Mouse (Mus musculus): Measurements from ENCODE around the gene Htr6. TPM values are rescaled to one million over a fixed set of nuclear protein-coding genes. Genes with fewer than 3 reads are reported as not detected.

The Htr6 gene
- polyA plus RNA-seq, 1 experiment from 2014 or later = 0.30 TPM

DNA sequence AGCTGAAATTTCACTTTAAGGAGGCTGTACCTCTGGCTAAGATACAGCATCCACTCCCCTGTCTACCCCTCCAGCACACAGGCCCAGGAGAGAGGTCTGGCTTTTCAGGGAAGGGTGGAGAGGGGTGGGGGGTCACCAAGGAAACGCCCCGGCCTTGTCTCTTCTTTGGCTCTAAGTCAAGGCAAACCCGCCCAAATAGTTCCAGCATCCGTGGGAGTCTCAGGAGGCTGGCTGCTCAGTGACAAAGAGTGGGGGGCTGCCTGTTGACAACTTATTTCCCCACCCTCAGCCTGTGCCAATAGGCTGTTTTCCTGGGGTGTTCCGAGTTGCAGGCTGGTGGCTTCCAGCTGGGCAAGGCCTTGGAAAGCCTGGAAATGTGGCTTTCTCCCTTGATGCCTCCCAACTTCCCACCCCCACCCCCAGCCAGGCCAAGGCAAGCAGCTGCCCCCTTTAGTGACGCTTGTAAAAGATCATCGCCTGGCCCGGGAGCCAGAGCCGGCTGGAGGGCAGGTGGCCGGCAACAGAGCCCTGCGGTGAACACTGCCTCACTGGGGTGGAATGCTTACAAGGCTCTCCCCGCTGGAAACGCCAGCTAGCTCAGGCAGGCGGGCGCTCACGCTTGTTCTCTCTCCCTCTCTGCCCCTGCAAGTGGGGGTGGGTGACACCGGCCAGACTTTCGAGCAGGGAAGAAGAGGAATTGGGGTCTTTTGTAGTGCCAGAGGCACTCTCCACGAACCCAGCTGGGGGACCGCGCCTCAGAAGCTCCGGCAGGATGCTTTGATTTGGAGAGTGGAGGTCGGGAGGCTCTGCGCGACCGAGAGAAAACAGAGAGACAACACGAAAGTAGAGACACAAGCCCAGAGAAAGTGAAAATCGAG, 16.3 kb upstream of the Htr6 start:
- Histone ChIP-seq H3K4me1 (ENCODE audit: control insufficient read depth, insufficient read depth, low read length) (peaks cover 7% of the 10 kb centered on the region; the same call in 1 of the 2 replicates), H3K27ac (ENCODE audit: low read depth, low read length) (no peak overlapping the region), H3K36me3 (ENCODE audit: control insufficient read depth, insufficient read depth, low read length) (no peaks in the 10 kb centered on the region), H3K9ac (ENCODE audit: low read length) (peak overlapping the region; percentile 62), H3K4me2 (ENCODE audit: low read length) (peak overlapping the region; percentile 85), H3K4me3 (ENCODE audit: low read depth, low read length) (peak overlapping the region; percentile 48), H3K27me3 (replicated peaks; ENCODE audit: control insufficient read depth, insufficient read depth, low read length) (peaks cover 27% of the 10 kb centered on the region), H3K9me3 (replicated peaks; ENCODE audit: control insufficient read depth, low read length) (no peaks in the 10 kb centered on the region)
- ATAC-seq = peak; percentile 22
- 2% methylated on average over 28 of the region's 28 CpGs for WGBS
- peak; percentile 47 for DNase-seq (ENCODE audit: low spot score)

DNA sequence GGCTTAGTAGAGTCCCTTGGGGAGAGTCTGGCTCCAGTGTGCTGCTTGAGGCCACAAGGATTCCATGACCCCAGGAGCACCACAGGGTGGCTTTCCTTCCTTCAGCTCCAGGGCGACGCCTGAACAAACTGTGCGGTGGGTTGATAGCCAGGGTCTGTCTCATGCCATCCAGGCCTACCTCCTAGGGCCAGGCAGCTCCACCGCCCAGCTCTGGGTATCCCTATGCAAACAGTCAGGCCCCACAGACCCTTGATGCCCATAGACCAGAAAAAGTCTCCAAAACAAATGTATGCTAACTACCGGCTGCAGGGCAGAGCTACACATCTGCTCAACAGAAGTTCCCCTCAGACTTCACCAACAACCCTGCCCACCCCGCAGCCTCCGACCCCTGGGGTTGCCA, 15.7 kb upstream of the Htr6 start:
- Histone ChIP-seq H3K4me1 (ENCODE audit: control insufficient read depth, insufficient read depth, low read length) (peaks cover 7% of the 10 kb centered on the region; the same call in 1 of the 2 replicates), H3K4me2 (ENCODE audit: low read length) (no peak overlapping the region), H3K9ac (ENCODE audit: low read length) (no peak overlapping the region), H3K36me3 (ENCODE audit: control insufficient read depth, insufficient read depth, low read length) (no peaks in the 10 kb centered on the region), H3K27me3 (replicated peaks; ENCODE audit: control insufficient read depth, insufficient read depth, low read length) (peaks cover 27% of the 10 kb centered on the region), H3K9me3 (replicated peaks; ENCODE audit: control insufficient read depth, low read length) (no peaks in the 10 kb centered on the region), H3K27ac (ENCODE audit: low read depth, low read length) (no peak overlapping the region), H3K4me3 (ENCODE audit: low read depth, low read length) (no peak overlapping the region)
- no peak for DNase-seq (ENCODE audit: low spot score)
- 33% methylated on average over 7 of the region's 7 CpGs for WGBS
- ATAC-seq = no peak

DNA sequence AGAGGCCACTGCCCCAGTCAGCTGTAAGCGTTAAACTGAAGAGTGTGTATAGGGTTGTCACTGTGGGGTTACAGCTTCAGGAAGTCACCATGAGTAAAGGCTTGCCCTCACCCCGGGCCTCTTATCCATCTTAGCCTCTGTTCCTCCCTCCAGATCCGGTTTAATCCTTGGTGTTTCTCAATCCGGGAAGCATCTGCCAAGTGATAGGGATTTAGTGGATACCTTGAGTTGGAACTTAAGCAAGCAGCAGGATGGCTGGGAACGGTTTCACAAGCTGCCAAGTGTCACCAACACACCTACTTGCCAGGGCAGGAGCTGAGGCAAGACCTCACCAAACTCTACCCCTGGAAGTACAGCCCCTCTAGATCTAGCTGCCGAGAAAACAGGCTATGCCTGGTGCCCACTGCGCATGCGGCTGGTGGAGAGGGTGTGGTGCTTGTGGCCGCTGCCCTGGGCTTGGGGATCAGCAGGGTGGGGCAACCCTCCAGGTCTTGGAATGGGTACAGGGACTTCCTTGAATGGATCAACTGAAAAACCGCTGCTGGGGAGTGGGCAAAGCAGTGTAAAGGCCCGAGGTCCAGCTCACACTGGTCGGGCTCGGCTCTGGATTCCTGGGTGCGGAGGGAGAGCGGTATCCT, 15.1 kb upstream of the Htr6 start:
- peaks cover 27% of the 10 kb centered on the region for H3K27me3 ChIP-seq (replicated peaks; ENCODE audit: control insufficient read depth, insufficient read depth, low read length)
- WGBS = 70% methylated on average over 15 of the region's 15 CpGs
- H3K4me2 ChIP-seq (ENCODE audit: low read length) = no peak overlapping the region
- H3K9ac ChIP-seq (ENCODE audit: low read length) = no peak overlapping the region
- no peak for ATAC-seq
- H3K4me3 ChIP-seq (ENCODE audit: low read depth, low read length) = no peak overlapping the region
- H3K4me1 ChIP-seq (ENCODE audit: control insufficient read depth, insufficient read depth, low read length) = peaks cover 7% of the 10 kb centered on the region; the same call in 1 of the 2 replicates
- no peak overlapping the region for H3K27ac ChIP-seq (ENCODE audit: low read depth, low read length)
- DNase-seq (ENCODE audit: low spot score) = no peak
- no peaks in the 10 kb centered on the region for H3K36me3 ChIP-seq (ENCODE audit: control insufficient read depth, insufficient read depth, low read length)
- no peaks in the 10 kb centered on the region for H3K9me3 ChIP-seq (replicated peaks; ENCODE audit: control insufficient read depth, low read length)

DNA sequence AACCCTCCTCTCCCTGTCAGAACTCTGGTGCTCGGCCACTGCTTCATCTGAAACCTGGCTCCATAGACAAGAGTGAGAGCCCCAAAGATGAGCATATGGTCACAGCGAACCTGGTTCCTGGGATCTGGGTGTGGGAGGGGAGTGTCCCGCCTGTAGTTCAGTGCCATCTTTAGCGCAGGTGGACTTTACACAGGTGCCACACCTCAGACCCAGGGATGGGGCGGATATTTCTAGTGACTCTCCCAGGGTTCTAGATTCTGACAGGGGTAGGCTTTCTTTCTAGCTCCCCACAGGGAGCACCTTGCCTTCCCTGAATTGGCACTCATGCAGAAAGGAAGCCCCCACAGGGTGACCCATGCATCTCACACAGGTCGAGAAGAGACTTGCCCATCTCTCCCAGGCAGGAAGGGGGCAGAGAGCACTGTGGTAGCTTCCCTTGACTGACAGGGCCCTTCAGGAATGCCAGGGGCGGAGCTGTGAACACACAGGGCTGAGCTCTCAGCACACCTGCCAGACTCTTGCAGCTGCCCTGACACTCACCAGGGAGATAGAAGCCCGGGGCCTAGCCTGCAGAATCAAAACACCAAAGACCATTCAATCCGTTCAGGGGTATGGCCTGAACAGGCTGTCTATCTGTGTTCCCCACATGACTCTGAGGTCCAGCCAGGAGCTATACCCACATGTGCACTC, 13.8 kb upstream of the Htr6 start:
- Histone ChIP-seq H3K9me3 (replicated peaks; ENCODE audit: control insufficient read depth, low read length) (no peaks in the 10 kb centered on the region), H3K9ac (ENCODE audit: low read length) (no peak overlapping the region)
- 62% methylated on average over 9 of the region's 9 CpGs for WGBS

DNA sequence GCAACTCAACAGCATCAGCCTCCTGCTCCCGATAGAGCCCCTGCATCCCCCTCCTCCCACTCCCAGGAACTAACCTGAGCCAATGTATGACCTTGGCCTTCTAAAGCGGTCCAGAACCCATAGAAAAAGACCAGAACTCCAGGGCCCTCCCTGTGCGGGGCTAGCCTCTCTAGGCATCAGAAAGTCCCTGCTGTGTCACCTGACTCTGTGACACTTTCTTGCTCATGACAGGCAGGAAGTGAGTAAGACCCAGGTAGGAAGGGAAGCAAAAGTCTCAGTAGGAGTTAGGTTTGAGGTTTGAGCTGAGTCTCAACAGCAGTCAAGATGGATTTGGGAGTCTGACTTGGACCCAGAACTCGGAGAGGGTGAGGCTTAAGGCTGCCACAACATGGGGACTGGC, 11.6 kb upstream of the Htr6 start:
- Histone ChIP-seq H3K4me1 (ENCODE audit: control insufficient read depth, insufficient read depth, low read length) (peaks cover 22% of the 10 kb centered on the region), H3K36me3 (ENCODE audit: control insufficient read depth, insufficient read depth, low read length) (no peaks in the 10 kb centered on the region), H3K4me3 (ENCODE audit: low read depth, low read length) (no peak overlapping the region), H3K4me2 (ENCODE audit: low read length) (no peak overlapping the region), H3K9ac (ENCODE audit: low read length) (no peak overlapping the region), H3K27ac (ENCODE audit: low read depth, low read length) (no peak overlapping the region), H3K27me3 (replicated peaks; ENCODE audit: control insufficient read depth, insufficient read depth, low read length) (peaks cover 10% of the 10 kb centered on the region), H3K9me3 (replicated peaks; ENCODE audit: control insufficient read depth, low read length) (no peaks in the 10 kb centered on the region)
- 74% methylated on average over 4 of the region's 4 CpGs for WGBS
- DNase-seq (ENCODE audit: low spot score) = no peak
- ATAC-seq = no peak

More for the DNA sequence above, 13.8 kb upstream of the Htr6 start:
- Histone ChIP-seq H3K4me3 (ENCODE audit: low read depth, low read length) (no peak overlapping the region), H3K4me1 (ENCODE audit: control insufficient read depth, insufficient read depth, low read length) (peaks cover 7% of the 10 kb centered on the region; the same call in 1 of the 2 replicates), H3K27me3 (replicated peaks; ENCODE audit: control insufficient read depth, insufficient read depth, low read length) (peaks cover 27% of the 10 kb centered on the region), H3K36me3 (ENCODE audit: control insufficient read depth, insufficient read depth, low read length) (no peaks in the 10 kb centered on the region), H3K27ac (ENCODE audit: low read depth, low read length) (no peak overlapping the region), H3K4me2 (ENCODE audit: low read length) (no peak overlapping the region)
- no peak for DNase-seq (ENCODE audit: low spot score)
- no peak for ATAC-seq

DNA sequence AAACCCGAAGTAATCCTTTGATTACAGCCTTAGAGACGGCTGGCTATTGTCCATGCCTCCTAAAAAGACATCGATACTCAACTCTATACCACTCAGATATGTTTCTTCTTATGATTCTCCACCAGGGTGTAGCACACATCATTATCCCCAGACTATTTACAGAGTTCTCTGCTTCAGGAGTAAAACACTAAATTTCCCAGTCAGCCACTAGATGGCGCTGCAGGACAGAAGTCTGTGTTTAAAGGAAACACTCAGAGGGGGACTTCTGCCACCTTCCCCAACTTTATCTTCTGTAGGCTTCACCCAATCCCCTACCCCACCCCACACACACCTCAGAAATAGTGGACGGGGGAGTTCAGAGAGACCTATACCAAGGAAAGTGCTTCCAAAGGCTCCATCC, 10.7 kb upstream of the Htr6 start:
- Histone ChIP-seq H3K9ac (ENCODE audit: low read length) (no peak overlapping the region), H3K27ac (ENCODE audit: low read depth, low read length) (no peak overlapping the region), H3K4me2 (ENCODE audit: low read length) (no peak overlapping the region), H3K9me3 (replicated peaks; ENCODE audit: control insufficient read depth, low read length) (no peaks in the 10 kb centered on the region), H3K4me1 (ENCODE audit: control insufficient read depth, insufficient read depth, low read length) (peaks cover 16% of the 10 kb centered on the region), H3K36me3 (ENCODE audit: control insufficient read depth, insufficient read depth, low read length) (no peaks in the 10 kb centered on the region), H3K27me3 (replicated peaks; ENCODE audit: control insufficient read depth, insufficient read depth, low read length) (peaks cover 9% of the 10 kb centered on the region), H3K4me3 (ENCODE audit: low read depth, low read length) (no peak overlapping the region)
- ATAC-seq = peak; percentile 38; the same call in 1 of the 2 replicates
- peak; percentile 94 for DNase-seq (ENCODE audit: low spot score)
- WGBS = 21% methylated on average over 5 of the region's 5 CpGs

DNA sequence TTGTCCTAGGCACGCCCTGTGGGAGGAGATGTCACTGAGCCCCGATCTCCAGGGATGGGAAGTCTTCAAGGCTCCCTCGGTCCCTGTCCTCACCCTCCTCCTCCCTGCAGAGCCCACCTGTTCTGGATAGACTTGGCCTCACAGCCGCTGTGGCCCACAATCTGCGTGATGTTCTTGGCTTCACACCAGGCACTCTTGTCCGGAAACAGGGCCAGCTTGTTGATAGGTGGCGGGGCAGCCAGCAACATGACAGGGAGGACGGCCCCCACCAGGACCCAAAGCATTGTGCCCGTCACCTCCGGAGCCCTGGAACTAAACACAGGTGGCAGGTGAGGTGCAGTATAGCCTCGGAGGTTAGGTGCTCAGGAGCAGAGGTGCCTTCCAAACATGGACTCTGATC, 10.0 kb upstream of the Htr6 start:
- Histone ChIP-seq H3K9me3 (replicated peaks; ENCODE audit: control insufficient read depth, low read length) (no peaks in the 10 kb centered on the region), H3K4me1 (ENCODE audit: control insufficient read depth, insufficient read depth, low read length) (peaks cover 16% of the 10 kb centered on the region), H3K27ac (ENCODE audit: low read depth, low read length) (no peak overlapping the region), H3K27me3 (replicated peaks; ENCODE audit: control insufficient read depth, insufficient read depth, low read length) (peaks cover 2% of the 10 kb centered on the region; the same call in 1 of the 2 replicates), H3K4me2 (ENCODE audit: low read length) (no peak overlapping the region), H3K36me3 (ENCODE audit: control insufficient read depth, insufficient read depth, low read length) (no peaks in the 10 kb centered on the region), H3K9ac (ENCODE audit: low read length) (no peak overlapping the region), H3K4me3 (ENCODE audit: low read depth, low read length) (no peak overlapping the region)
- WGBS = 74% methylated on average over 11 of the region's 11 CpGs
- DNase-seq (ENCODE audit: low spot score) = no peak
- no peak for ATAC-seq

DNA sequence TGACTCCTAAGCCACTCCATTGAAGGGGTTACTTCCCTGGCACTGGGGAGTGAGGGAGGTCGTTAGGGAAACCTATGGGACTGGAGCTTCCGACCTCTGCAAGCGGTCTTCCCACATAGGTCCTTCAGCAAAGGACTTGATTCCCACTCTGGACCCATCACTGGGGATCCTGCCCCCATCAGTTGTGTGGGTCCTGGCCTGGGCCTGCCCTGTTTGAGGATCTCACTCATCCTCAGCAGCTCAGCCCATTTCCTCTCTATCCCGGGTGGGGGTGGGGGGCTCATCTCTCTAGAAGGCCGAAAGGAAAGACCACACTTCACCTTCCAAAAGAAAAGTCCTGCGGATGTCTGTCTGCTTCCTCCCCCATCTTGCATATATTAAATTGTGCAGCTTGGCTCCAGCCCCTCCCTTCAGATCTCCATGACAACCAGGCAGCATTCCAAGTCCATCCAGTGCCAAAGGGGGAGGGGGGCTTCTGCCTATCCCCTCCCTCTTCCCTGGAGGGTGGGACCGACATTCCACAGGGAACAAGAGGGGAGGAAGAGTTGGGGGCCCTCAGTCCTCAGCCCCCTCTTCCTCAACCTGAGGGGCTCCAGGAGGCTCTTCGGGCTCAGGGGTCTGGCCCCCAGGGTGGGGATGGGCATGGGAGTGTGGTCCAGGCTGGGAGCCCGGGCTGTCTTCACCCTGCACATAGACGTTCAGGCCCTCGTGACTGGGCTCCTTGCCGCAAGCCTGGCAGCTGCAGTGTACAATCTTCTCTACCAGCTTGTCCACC, 7.6 kb upstream of the Htr6 start:
- H3K4me3 ChIP-seq (ENCODE audit: low read depth, low read length) = no peak overlapping the region
- no peaks in the 10 kb centered on the region for H3K36me3 ChIP-seq (ENCODE audit: control insufficient read depth, insufficient read depth, low read length)
- 14% methylated on average over 12 of the region's 12 CpGs for WGBS

More for the DNA sequence above, 7.6 kb upstream of the Htr6 start:
- DNase-seq (ENCODE audit: low spot score) (peak; percentile 93), ATAC-seq (peak; percentile 70)
- Histone ChIP-seq H3K4me1 (ENCODE audit: control insufficient read depth, insufficient read depth, low read length) (peaks cover 16% of the 10 kb centered on the region), H3K4me2 (ENCODE audit: low read length) (peak overlapping the region; percentile 32), H3K27me3 (replicated peaks; ENCODE audit: control insufficient read depth, insufficient read depth, low read length) (no peaks in the 10 kb centered on the region), H3K27ac (ENCODE audit: low read depth, low read length) (no peak overlapping the region; the same call in 1 of the 2 replicates), H3K9ac (ENCODE audit: low read length) (peak overlapping the region; percentile 25; the same call in 1 of the 2 replicates), H3K9me3 (replicated peaks; ENCODE audit: control insufficient read depth, low read length) (no peaks in the 10 kb centered on the region)
